Mouse (Mus musculus) liver, postnatal 0 days (tissue): ENCODE data around the gene Zfp985. TPM values are rescaled to one million over a fixed set of nuclear protein-coding genes. Genes with fewer than 3 reads are reported as not detected.
"Not testable (repeated sequence)": the region's sequence is repeated elsewhere in the genome, so short reads cannot be mapped to it uniquely, and the experiment has no call there.

Experiments used
- ATAC-seq: fragments of 200-750 bp; cut with Nextera tagmentation; 2 replicates; pipeline ENCODE4 v1.8.0; 2017; ENCODE audit warnings: mild to moderate bottlenecking, moderate library complexity
- DNase-seq: peaks from one replicate; pipeline ENCODE4 v3.0.0-alpha.2; 2016
- H3K27ac ChIP-seq: fragments of 300-500 bp; sonication (generic); 2 replicates; pipeline ENCODE4 v1.5.1; 2014; ENCODE audit warnings: antibody characterized with exemption, moderate library complexity, mild to moderate bottlenecking, low read depth
- H3K27me3 ChIP-seq: fragments of 300-500 bp; sonication (generic); 2 replicates; pipeline ENCODE4 v1.6.1; 2014; ENCODE audit warnings: low read length, control low read depth, mixed read lengths; ENCODE audit not compliant: insufficient read depth
- H3K36me3 ChIP-seq: fragments of 300-500 bp; sonication (generic); replicated peaks from 2 replicates; pipeline ENCODE4 v1.6.1; 2014; ENCODE audit warnings: mild to moderate bottlenecking, control low read depth, low read length, moderate library complexity, mixed read lengths; ENCODE audit not compliant: insufficient read depth
- H3K4me1 ChIP-seq: fragments of 300-500 bp; sonication (generic); 2 replicates; pipeline ENCODE4 v1.6.1; 2014; ENCODE audit warnings: antibody characterized with exemption, mild to moderate bottlenecking, control low read depth; ENCODE audit not compliant: insufficient read depth
- H3K4me2 ChIP-seq: fragments of 300-500 bp; sonication (generic); 2 replicates; pipeline ENCODE4 v1.6.1; 2014; ENCODE audit warnings: low read depth, mild to moderate bottlenecking, low read length, moderate library complexity, mixed read lengths
- H3K4me3 ChIP-seq: fragments of 300-500 bp; sonication (generic); 2 replicates; pipeline ENCODE4 v1.5.1; 2014; ENCODE audit warnings: low read depth, low read length
- H3K9ac ChIP-seq: fragments of 300-500 bp; sonication (generic); replicated peaks from 2 replicates; pipeline ENCODE4 v1.6.1; 2014; ENCODE audit warnings: mild to moderate bottlenecking, moderate library complexity
- H3K9me3 ChIP-seq: fragments of 300-500 bp; sonication (generic); 2 replicates; pipeline ENCODE4 v1.6.1; 2016; ENCODE audit warnings: mild to moderate bottlenecking, control low read depth, low read length, mixed read lengths
- CTCF ChIP-seq: sonication (generic); IDR thresholded peaks from 2 replicates; pipeline ENCODE4 v1.5.1; 2016; ENCODE audit warnings: antibody characterized with exemption, low read depth
- EP300 ChIP-seq: IDR thresholded peaks from 2 replicates; pipeline ENCODE4 v1.6.1; 2016; ENCODE audit warnings: antibody characterized with exemption, low read depth, mild to moderate bottlenecking
- WGBS: fragments of 180-500 bp; shearing (Covaris S2); extraction: QIAGEN DNeasy Blood & Tissue Kit; methylation state at CpG from one replicate; pipeline ENCODE4 v1.1.7; 2014; ENCODE audit not compliant: insufficient replicate concordance; 5-methylcytosine and 5-hydroxymethylcytosine counted together
- polyA plus RNA-seq: library from polyadenylated mRNA; unstranded; fragments of >200 nt; fragmentation: Nextera tagmentation; extraction: Ambion mirVana; gene quantifications from 2 replicates; pipeline ENCODE4 v1.2.1, GENCODE M21; 2015

The Zfp985 gene
- polyA plus RNA-seq, 1 experiment from 2014 or later, result 0.04 TPM

DNA sequence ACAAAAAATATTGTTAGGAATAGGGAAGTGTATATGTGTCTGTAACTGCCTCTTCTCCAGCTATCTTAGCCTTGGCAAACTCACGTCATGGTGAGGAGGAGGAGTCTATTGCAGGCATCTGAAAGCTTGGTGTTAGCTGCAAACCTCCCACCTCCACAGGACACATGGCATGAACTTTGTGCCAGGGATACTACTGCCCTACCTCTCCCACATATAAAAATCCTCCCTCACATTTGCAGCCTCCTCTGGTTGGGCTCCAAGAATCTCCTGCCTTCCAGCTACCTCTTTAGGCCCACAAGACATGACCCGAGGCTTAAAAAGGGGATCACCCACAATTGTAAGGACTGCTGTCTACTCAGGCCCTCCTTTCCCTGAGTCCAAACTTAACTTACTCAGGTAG is 15.4 kb upstream of the Zfp985 start:
- Histone ChIP-seq H3K9me3 (peaks cover 14% of the 10 kb centered on the region), H3K9ac (no peak overlapping the region), H3K27ac (no peak overlapping the region), H3K4me2 (no peak overlapping the region), H3K27me3 (no peaks in the 10 kb centered on the region), H3K36me3 (no peaks in the 10 kb centered on the region), H3K4me1 (no peaks in the 10 kb centered on the region), H3K4me3 (no peak overlapping the region)
- DNase-seq (no peak), ATAC-seq (no peak)
- 61% methylated on average over 2 of the region's 2 CpGs for whole genome bisulfite sequencing
- TF ChIP-seq CTCF (no peak), EP300 (no peak)

DNA sequence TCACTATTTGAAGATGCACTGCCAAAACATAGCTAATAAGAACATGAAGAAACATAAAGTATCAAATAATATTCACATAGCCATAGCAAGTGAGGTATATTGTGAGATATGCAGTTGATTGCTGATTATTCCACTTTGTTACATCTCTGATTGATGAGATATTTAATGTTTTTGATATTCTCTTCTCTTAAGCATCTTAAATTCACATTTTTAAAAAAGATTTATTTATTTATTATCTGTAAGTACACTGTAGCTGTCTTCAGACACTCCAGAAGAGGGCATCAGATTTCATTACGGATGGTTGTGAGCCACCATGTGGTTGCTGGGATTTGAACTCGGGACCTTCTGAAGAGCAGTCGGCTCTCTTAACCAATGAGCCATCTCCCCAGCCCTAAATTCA is 13.2 kb upstream of the Zfp985 start, which contains the start of gene Gm16503:
Gene Gm16503, plus strand, starts transcription at position 301 of the 400 bp plus-strand sequence.
- DNase-seq, H3K4me3 ChIP-seq, H3K4me2 ChIP-seq, H3K27ac ChIP-seq, H3K36me3 ChIP-seq, H3K4me1 ChIP-seq, H3K27me3 ChIP-seq, ATAC-seq, H3K9ac ChIP-seq: not testable (repeated sequence)
- H3K9me3 ChIP-seq, result peaks cover 14% of the 10 kb centered on the region
- 76% methylated on average over 3 of the region's 3 CpGs for WGBS

DNA sequence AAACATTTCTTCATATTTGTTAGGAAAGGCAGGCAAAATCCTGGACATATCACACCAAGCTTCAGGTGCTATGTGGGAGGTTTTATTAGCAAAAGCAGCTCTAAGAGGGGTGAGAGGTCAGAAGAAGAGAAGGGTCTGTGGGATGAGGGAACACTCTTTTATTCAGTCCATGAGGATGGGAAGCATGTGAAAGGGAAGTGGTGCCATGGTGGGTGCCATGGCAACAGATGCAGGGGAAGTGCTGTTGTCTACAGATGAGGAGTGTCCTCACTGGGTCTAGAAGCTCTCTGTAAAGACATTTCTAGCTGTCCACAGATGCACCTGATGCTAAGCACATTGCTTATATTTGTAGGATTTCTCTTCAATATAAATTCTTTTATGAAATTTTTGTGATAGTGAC is 12.0 kb upstream of the Zfp985 start:
- H3K36me3 ChIP-seq, result no peaks in the 10 kb centered on the region
- no peak overlapping the region for H3K4me2 ChIP-seq
- no peaks in the 10 kb centered on the region for H3K27me3 ChIP-seq
- ATAC-seq (no peak), DNase-seq (no peak)
- no peak overlapping the region for H3K4me3 ChIP-seq
- peaks cover 10% of the 10 kb centered on the region for H3K9me3 ChIP-seq
- H3K4me1 ChIP-seq, result no peaks in the 10 kb centered on the region
- no peak overlapping the region for H3K27ac ChIP-seq
- no peak overlapping the region for H3K9ac ChIP-seq
- TF ChIP-seq EP300, result no peak
- TF ChIP-seq CTCF, result no peak

DNA sequence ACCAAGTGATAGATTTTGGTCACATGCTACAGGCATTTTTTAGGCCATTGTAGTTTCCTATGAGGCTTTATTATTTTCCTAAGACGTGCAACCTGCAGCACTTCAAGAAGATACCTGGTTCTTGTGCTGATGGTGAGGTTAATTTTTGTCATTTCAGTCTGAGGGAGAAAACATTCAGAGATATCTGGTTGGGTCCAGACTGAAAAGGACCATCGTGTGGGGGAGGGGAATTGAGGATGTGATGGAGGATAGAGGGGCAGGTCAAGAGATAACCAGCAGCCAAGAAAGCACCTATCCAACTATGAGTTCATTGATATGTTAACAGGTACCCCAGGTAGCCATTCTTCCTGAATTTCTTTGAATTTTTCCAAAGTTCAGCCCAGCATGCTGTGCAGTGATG is 1.3 kb downstream of the Zfp985 start:
- H3K27ac ChIP-seq, ATAC-seq, DNase-seq, H3K27me3 ChIP-seq, H3K4me3 ChIP-seq, H3K9me3 ChIP-seq, H3K4me2 ChIP-seq, H3K36me3 ChIP-seq, H3K4me1 ChIP-seq, H3K9ac ChIP-seq: not testable (repeated sequence)
- WGBS, result 55% methylated on average over 2 of the region's 2 CpGs

DNA sequence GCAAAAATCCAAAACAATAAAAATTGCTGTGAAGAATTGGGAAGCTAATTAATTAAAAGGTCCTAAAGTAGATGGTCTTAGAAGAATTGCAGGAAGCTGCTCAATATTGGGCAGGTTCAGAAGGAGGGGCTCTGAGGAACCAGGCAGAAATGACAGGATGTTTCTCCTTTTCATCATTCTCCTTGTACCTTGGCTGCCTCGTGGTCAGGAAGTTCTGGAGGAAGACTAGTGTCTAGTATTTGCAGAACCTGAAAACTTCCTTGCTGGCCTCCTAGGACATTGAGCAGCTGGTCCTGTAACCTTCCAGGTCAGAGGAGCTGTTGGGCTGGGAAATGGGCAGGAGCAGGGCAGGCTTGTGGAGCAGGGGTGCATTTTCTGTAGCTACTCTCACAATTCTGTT is 3.8 kb downstream of the Zfp985 start:
- not testable (repeated sequence) for H3K27ac ChIP-seq, H3K4me2 ChIP-seq, H3K9me3 ChIP-seq, H3K4me1 ChIP-seq, H3K36me3 ChIP-seq, H3K9ac ChIP-seq, H3K27me3 ChIP-seq, DNase-seq, H3K4me3 ChIP-seq, ATAC-seq
- 16% methylated on average over 1 of the region's 1 CpGs for WGBS

DNA sequence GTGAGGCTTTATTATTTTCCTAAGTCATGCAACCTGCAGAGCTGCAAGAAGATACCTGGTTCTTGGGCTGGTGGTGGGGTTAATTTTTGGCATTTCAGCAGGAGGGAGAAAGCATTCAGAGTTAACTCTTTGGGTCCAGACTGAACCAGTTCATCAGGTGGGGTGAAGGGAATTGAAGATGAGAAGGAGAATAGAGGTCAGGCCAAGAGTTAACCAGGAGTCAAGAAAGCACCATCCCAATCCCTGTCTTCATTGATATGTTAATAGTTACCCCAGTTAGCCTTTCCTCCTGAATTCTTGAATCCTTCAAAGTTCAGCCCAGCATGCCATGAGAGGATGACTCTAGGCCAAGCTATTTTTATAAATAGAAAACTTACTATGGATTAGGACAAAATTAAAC is 4.9 kb downstream of the Zfp985 start:
- not testable (repeated sequence) for H3K27ac ChIP-seq, ATAC-seq, H3K4me2 ChIP-seq, H3K4me3 ChIP-seq, H3K4me1 ChIP-seq, H3K9ac ChIP-seq, DNase-seq, H3K27me3 ChIP-seq, H3K36me3 ChIP-seq, H3K9me3 ChIP-seq

DNA sequence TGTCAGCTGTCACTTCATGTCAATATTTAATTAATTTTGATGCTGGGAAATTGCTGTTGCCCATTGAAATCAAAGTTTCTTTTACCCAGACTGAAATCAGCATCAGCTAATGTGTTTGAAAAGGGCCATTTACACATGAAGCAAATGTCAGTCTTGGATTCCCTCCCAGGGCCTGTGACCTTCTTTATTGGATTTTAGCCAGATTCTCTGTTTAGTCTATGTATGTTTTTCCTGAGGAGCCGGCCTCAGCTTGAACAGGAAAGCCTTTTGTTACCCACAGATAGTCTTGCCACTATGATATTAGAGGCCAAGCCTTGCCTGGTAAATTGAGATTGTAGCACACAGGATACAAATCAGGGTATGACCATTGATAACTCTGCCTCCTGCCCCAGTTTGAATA is 6.0 kb downstream of the Zfp985 start:
- not testable (repeated sequence) for H3K27me3 ChIP-seq, ATAC-seq, H3K36me3 ChIP-seq, H3K9me3 ChIP-seq, H3K27ac ChIP-seq, H3K4me3 ChIP-seq, H3K9ac ChIP-seq, H3K4me1 ChIP-seq, DNase-seq, H3K4me2 ChIP-seq
- WGBS, result 38% methylated on average over 1 of the region's 1 CpGs
